Mouse (Mus musculus) liver, adult 10 weeks (tissue): Measurements from ENCODE around the gene Gm973. TPM values are rescaled to one million over a fixed set of nuclear protein-coding genes. Genes with fewer than 3 reads are reported as not detected.

ENCODE experiments used
- polyA plus RNA-seq: library from polyadenylated mRNA; stranded (reverse); fragments of 350-450 nt; fragmentation: Illumina TruSeq; extraction: RNeasy Lipid Tissue Mini Kit (QIAGEN cat#74804); gene quantifications from one replicate; pipeline ENCODE4 v1.2.3, GENCODE M21; 2014; ENCODE audit warnings: low read depth, low replicate concordance

Gm973 gene
- polyA plus RNA-seq, result not detected

GRCm38 (mm10) chr1:59516026-59516917 is at the start of gene Gm973:
TSS of gene Gm973 (plus strand) at chr1:59516264.

GRCm38 (mm10) chr1:59482331-59482695 is 33.8 kb upstream of the Gm973 start, which contains the start of gene Fzd7:
TSS of gene Fzd7 (plus strand) at chr1:59482424.

GRCm38 (mm10) chr1:59670641-59671168 is 154.6 kb downstream of the Gm973 start, which contains the start of gene Sumo1:
TSS of gene Sumo1 (minus strand) at chr1:59670834.

GRCm38 (mm10) chr1:59684819-59685755 is 169.0 kb downstream of the Gm973 start, which contains the start of gene Nop58:
TSS of gene Nop58 (plus strand) at chr1:59684971.

Other genes starting within 250 kb of the Gm973 start
- 20.7 TPM for gene Fzd7, start 33.8 kb upstream of the Gm973 start, polyA plus RNA-seq
- 125 TPM for gene Sumo1, start 154.6 kb downstream of the Gm973 start, polyA plus RNA-seq
- 83.5 TPM for gene Nop58, start 168.7 kb downstream of the Gm973 start, polyA plus RNA-seq
- gene Bmpr2, start 247.1 kb downstream of the Gm973 start, polyA plus RNA-seq, result 18.2 TPM